Mouse (Mus musculus): Measurements from ENCODE around the gene Mia2.
"Not testable (repeated sequence)": the region's sequence is repeated elsewhere in the genome, so short reads cannot be mapped to it uniquely, and the experiment has no call there.

Gene Mia2

GRCm38 (mm10) chr12:59238434-59238833 lies 142.8 kb downstream of the Mia2 start:
- no peak for DNase-seq (ENCODE audit: low read depth, low spot score)

DNA sequence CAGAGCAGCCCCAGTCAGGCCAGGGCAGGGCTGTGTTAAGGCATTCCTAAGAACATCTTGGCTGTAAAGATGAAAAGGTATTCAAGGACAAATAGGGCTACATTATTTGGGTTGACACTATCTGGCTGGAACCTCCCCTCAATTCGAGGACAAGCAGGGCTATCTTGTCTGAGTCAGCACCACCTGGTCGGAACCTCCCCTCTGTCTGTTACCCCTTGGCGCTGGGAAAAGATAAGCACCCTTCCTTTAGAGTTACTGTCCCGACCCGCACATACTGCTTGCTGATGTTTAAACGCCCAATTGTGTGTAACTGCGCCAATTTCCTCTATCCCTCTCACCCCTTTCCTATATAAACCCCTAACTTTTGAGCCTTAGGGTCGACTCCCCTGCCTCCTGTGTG lies 145.4 kb downstream of the Mia2 start:
- DNase-seq (ENCODE audit: low read depth, low spot score): not testable (repeated sequence)
